Mouse (Mus musculus): ENCODE measurements at regions not wholly inside any gene's neighbourhood (a gene's known extent, or its start where the extent isn't known, plus 50 kb on each side); places are given as distances from the start of the nearest gene placed in this dataset.

DNA sequence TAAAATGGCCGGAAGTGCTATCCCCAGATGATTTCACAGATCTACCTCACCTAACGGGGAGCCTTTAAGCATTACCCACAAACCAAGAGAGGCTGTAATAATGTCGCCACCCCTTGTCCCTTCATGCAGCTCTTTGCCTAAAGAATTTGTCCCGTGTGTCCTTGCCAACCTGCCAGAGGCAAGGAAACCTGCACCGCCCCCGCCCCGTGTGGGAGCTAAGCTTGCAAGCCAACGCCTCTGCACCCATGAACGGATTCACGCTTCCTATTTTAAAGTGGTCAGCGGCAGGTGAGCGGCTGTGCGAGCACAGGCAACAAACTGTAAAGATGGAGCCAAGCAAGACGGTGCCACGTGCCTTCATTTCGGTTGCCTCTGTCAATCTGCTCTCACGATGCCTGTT is 63.1 kb downstream of the Gm11011 start:
- no peaks in the 10 kb centered on the region for H3K36me3 ChIP-seq (ENCODE audit: control insufficient read depth, insufficient read depth, low read length)
- no peaks in the 10 kb centered on the region for H3K27me3 ChIP-seq (ENCODE audit: control insufficient read depth, insufficient read depth, low read length)
- H3K9ac ChIP-seq (replicated peaks; ENCODE audit: low read depth, low read length): no peak overlapping the region
- 87% methylated on average over 17 of the region's 17 CpGs for WGBS
- H3K9me3 ChIP-seq (ENCODE audit: control insufficient read depth, low read length): no peaks in the 10 kb centered on the region
- no peak overlapping the region for H3K27ac ChIP-seq (ENCODE audit: low read depth, low read length)
- H3K4me1 ChIP-seq (ENCODE audit: control insufficient read depth, insufficient read depth, low read length): no peaks in the 10 kb centered on the region
- ATAC-seq (ENCODE audit: low read depth): no peak
- no peak overlapping the region for H3K4me2 ChIP-seq (ENCODE audit: low read depth, low read length)
- H3K4me3 ChIP-seq (ENCODE audit: low read depth, low read length): no peak overlapping the region

DNA sequence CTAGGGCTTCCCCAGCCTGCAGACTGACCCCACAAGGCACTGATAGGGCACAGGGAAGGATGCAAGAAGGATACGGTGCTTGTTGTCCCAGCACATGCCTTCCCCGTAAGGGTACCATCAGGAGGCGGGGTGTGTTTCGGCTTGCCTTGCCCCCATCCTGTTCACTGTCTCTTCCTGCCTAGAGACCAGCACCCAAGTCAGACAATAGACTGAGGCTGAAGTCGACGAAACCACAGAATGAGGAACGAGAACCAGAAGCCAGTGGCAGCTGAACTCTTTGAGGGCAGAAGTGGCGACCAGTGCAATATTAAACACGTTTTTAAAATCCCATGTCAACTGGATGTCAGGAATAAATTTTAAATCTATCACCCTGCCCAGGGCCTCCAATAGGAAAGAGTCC is 67.6 kb downstream of the Gm11011 start:
- Histone ChIP-seq H3K9me3 (ENCODE audit: control insufficient read depth, low read length) (no peaks in the 10 kb centered on the region), H3K36me3 (ENCODE audit: control insufficient read depth, insufficient read depth, low read length) (no peaks in the 10 kb centered on the region), H3K27me3 (ENCODE audit: control insufficient read depth, insufficient read depth, low read length) (no peaks in the 10 kb centered on the region), H3K27ac (ENCODE audit: low read depth, low read length) (no peak overlapping the region), H3K4me3 (ENCODE audit: low read depth, low read length) (no peak overlapping the region), H3K4me2 (ENCODE audit: low read depth, low read length) (no peak overlapping the region), H3K4me1 (ENCODE audit: control insufficient read depth, insufficient read depth, low read length) (no peaks in the 10 kb centered on the region), H3K9ac (replicated peaks; ENCODE audit: low read depth, low read length) (no peak overlapping the region)
- WGBS: 81% methylated on average over 9 of the region's 9 CpGs
- no peak for ATAC-seq (ENCODE audit: low read depth)

DNA sequence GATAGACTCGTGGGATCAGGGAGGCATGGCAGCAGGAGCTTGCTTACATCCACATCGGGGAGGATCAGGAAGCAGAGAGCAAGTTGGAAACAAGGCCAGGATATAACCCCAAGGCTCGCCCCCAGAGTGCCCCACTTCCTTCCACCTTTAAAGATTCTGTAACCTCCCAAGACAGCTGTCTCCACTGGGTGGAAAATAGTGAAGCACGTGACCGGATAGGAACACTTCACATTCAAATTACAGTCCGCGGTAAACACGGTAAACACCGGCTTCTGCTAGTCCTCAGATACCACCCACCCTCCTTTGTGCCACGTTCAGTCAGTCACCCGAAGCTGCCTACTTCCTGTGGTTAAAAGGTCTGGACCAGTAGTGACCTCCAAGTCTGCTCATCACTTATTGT is 72.2 kb downstream of the Gm11011 start:
- Histone ChIP-seq H3K27me3 (ENCODE audit: control insufficient read depth, insufficient read depth, low read length) (no peaks in the 10 kb centered on the region), H3K4me1 (ENCODE audit: control insufficient read depth, insufficient read depth, low read length) (no peaks in the 10 kb centered on the region), H3K4me2 (ENCODE audit: low read depth, low read length) (no peak overlapping the region), H3K9me3 (ENCODE audit: control insufficient read depth, low read length) (no peaks in the 10 kb centered on the region), H3K9ac (replicated peaks; ENCODE audit: low read depth, low read length) (no peak overlapping the region), H3K27ac (ENCODE audit: low read depth, low read length) (no peak overlapping the region), H3K36me3 (ENCODE audit: control insufficient read depth, insufficient read depth, low read length) (no peaks in the 10 kb centered on the region), H3K4me3 (ENCODE audit: low read depth, low read length) (no peak overlapping the region)
- WGBS: 77% methylated on average over 11 of the region's 11 CpGs
- no peak for ATAC-seq (ENCODE audit: low read depth)

DNA sequence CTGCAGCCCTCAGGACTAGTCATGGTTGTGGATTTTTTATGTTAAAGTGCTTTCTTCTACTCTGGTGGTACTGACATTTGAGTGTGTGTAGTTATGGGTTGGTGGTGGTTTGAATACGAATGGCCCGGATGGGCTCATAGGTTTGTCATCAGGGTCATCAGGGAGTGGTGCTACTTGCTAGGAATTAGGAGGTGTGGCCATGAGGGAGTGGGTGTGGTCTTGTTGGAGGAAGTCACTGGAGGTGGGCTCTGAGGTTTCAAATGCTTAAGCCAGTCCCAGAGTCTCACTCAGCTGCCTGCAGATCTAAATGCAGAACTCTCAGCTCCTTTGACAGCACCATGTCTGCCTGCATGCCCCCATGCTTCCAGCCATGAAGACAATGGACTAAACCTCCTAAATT is 76.8 kb downstream of the Gm11011 start:
- no peak overlapping the region for H3K4me2 ChIP-seq (ENCODE audit: low read depth, low read length)
- no peaks in the 10 kb centered on the region for H3K4me1 ChIP-seq (ENCODE audit: control insufficient read depth, insufficient read depth, low read length)
- no peak overlapping the region for H3K27ac ChIP-seq (ENCODE audit: low read depth, low read length)
- no peaks in the 10 kb centered on the region for H3K9me3 ChIP-seq (ENCODE audit: control insufficient read depth, low read length)
- H3K27me3 ChIP-seq (ENCODE audit: control insufficient read depth, insufficient read depth, low read length): no peaks in the 10 kb centered on the region
- H3K4me3 ChIP-seq (ENCODE audit: low read depth, low read length): no peak overlapping the region
- H3K36me3 ChIP-seq (ENCODE audit: control insufficient read depth, insufficient read depth, low read length): no peaks in the 10 kb centered on the region
- ATAC-seq (ENCODE audit: low read depth): no peak
- no peak overlapping the region for H3K9ac ChIP-seq (replicated peaks; ENCODE audit: low read depth, low read length)
- WGBS: 96% methylated on average over 2 of the region's 2 CpGs

DNA sequence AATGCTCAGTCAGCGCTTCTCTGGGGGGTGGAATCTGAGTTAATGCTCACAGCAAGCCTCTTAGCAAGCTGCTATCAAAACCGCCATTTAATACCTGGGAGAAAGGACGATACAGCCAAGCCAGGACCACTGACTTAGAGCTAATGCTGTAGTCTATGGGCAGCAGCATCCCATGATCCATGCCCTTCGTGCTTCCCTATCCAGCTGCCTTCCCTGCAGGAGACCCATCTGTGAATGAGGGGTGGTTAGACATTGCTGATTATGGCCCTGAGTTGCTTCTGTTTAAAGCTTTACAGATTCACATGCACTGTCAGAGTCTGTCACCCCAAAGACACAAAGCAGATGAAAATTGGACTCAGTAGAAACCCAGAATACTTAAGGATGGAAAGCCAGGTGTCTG is 78.1 kb downstream of the Gm11011 start:
- ATAC-seq (ENCODE audit: low read depth): no peak
- no peak overlapping the region for H3K4me2 ChIP-seq (ENCODE audit: low read depth, low read length)

DNA sequence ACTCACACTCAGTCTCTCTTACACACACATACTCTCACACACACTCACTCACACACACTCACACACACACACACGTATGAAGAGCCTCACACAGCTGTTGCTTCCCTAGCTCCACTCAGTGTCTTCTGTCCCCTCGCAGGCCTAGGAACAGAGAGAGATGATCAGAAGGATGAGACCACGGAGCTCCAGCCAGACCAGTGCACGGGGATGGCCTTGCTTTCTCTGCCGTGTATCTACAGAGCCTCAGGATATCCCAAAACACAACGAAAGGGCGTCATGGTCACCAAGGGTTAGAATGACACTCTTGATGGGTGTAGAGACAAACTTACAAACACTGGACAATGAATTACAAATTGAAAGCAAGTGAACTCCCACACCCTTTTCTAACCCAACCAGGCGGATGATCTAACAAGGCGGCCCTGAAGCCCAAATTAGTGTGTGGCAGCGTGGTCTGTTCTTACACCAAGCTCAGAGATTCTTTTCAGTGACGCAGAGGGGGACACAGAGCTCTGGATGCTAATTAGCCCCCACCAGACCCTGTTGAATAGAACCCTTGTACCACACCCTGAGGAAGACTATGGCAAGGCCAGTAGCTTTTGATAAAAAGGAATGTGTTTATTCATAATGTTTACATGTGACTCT is 83.0 kb downstream of the Gm11011 start:
- Histone ChIP-seq H3K4me3 (ENCODE audit: low read depth, low read length) (no peak overlapping the region), H3K9ac (replicated peaks; ENCODE audit: low read depth, low read length) (no peak overlapping the region), H3K4me1 (ENCODE audit: control insufficient read depth, insufficient read depth, low read length) (peaks cover 3% of the 10 kb centered on the region), H3K27ac (ENCODE audit: low read depth, low read length) (no peak overlapping the region), H3K9me3 (ENCODE audit: control insufficient read depth, low read length) (no peaks in the 10 kb centered on the region), H3K36me3 (ENCODE audit: control insufficient read depth, insufficient read depth, low read length) (no peaks in the 10 kb centered on the region), H3K27me3 (ENCODE audit: control insufficient read depth, insufficient read depth, low read length) (no peaks in the 10 kb centered on the region), H3K4me2 (ENCODE audit: low read depth, low read length) (no peak overlapping the region)
- no peak for ATAC-seq (ENCODE audit: low read depth)
- WGBS: 54% methylated on average over 11 of the region's 11 CpGs

More for the DNA sequence above, 78.1 kb downstream of the Gm11011 start:
- H3K9ac ChIP-seq (replicated peaks; ENCODE audit: low read depth, low read length): no peak overlapping the region
- no peaks in the 10 kb centered on the region for H3K27me3 ChIP-seq (ENCODE audit: control insufficient read depth, insufficient read depth, low read length)
- H3K27ac ChIP-seq (ENCODE audit: low read depth, low read length): no peak overlapping the region
- 79% methylated on average over 4 of the region's 4 CpGs for WGBS
- H3K4me3 ChIP-seq (ENCODE audit: low read depth, low read length): no peak overlapping the region
- no peaks in the 10 kb centered on the region for H3K9me3 ChIP-seq (ENCODE audit: control insufficient read depth, low read length)
- H3K4me1 ChIP-seq (ENCODE audit: control insufficient read depth, insufficient read depth, low read length): no peaks in the 10 kb centered on the region
- H3K36me3 ChIP-seq (ENCODE audit: control insufficient read depth, insufficient read depth, low read length): no peaks in the 10 kb centered on the region

DNA sequence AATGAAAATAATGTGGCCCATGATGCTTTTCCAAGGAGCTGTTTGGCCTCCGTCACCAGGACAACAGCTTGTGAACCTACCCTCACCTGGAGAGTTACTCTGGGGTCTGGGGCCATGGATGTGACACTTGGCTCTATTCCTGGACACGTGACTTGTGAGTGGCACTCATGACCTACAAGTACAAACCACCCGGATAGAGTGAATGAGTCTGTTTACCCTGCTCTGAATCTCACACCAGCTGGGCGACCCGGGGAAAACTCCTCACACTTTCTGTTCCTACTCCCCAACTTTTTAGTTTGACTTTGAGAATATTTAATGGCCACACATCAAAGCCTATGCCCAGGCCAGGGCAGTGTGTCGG is 84.0 kb downstream of the Gm11011 start:
- no peaks in the 10 kb centered on the region for H3K27me3 ChIP-seq (ENCODE audit: control insufficient read depth, insufficient read depth, low read length)
- no peaks in the 10 kb centered on the region for H3K9me3 ChIP-seq (ENCODE audit: control insufficient read depth, low read length)
- H3K4me1 ChIP-seq (ENCODE audit: control insufficient read depth, insufficient read depth, low read length): peaks cover 3% of the 10 kb centered on the region
- H3K9ac ChIP-seq (replicated peaks; ENCODE audit: low read depth, low read length): no peak overlapping the region
- no peak; the same call in 1 of the 2 replicates for ATAC-seq (ENCODE audit: low read depth)
- no peak overlapping the region for H3K27ac ChIP-seq (ENCODE audit: low read depth, low read length)
- H3K4me3 ChIP-seq (ENCODE audit: low read depth, low read length): no peak overlapping the region
- H3K4me2 ChIP-seq (ENCODE audit: low read depth, low read length): no peak overlapping the region
- no peaks in the 10 kb centered on the region for H3K36me3 ChIP-seq (ENCODE audit: control insufficient read depth, insufficient read depth, low read length)
- 53% methylated on average over 6 of the region's 6 CpGs for WGBS

DNA sequence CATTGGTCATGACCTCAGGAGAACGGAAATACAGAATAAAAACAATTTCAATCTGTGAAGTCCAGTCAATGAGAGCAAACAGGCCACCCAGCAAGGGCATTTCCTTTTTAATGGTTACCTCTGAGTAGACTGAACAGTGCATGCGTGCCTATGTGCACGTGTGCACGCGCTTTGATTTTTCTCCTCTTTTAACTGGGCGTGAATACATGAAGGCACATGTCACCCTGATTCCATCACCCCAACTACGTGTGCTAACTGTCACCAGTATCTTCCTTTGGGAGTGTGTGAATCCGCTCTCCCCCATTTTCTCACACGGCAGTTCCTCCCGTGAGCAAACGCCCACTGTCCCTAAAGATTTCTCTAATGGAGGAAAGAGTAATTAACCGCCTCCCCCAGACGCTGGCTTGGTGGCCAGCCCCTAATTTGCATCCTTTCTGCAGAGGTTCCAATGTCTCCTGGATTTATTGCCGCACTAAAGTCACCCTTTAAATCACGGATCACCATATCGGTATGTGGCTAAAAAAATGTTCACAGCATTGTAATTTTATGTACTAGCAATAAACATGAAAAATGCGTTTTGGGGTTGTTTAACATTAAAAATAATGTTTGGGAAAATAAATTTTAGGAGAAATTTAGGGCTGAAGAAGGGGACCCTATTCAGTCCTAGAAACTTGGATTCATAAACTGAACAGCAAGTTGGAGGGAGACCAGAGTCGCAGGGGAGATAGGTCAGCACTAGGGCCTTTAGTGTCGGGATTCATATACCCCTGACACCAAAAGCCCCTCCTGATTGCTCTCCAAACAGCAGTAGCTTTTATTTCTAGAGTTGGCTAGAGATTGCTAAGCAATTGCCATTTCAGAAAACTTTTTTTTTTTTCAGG is 84.6 kb downstream of the Gm11011 start:
- Histone ChIP-seq H3K27ac (ENCODE audit: low read depth, low read length) (no peak overlapping the region), H3K9me3 (ENCODE audit: control insufficient read depth, low read length) (no peaks in the 10 kb centered on the region), H3K4me3 (ENCODE audit: low read depth, low read length) (no peak overlapping the region), H3K36me3 (ENCODE audit: control insufficient read depth, insufficient read depth, low read length) (no peaks in the 10 kb centered on the region), H3K4me2 (ENCODE audit: low read depth, low read length) (no peak overlapping the region), H3K27me3 (ENCODE audit: control insufficient read depth, insufficient read depth, low read length) (no peaks in the 10 kb centered on the region), H3K9ac (replicated peaks; ENCODE audit: low read depth, low read length) (no peak overlapping the region), H3K4me1 (ENCODE audit: control insufficient read depth, insufficient read depth, low read length) (peaks cover 3% of the 10 kb centered on the region)
- 0 out of 2 replicates have a peak, but pooled peaks have one; percentile 51 for ATAC-seq (ENCODE audit: low read depth)
- 13% methylated on average over 19 of the region's 19 CpGs for WGBS

DNA sequence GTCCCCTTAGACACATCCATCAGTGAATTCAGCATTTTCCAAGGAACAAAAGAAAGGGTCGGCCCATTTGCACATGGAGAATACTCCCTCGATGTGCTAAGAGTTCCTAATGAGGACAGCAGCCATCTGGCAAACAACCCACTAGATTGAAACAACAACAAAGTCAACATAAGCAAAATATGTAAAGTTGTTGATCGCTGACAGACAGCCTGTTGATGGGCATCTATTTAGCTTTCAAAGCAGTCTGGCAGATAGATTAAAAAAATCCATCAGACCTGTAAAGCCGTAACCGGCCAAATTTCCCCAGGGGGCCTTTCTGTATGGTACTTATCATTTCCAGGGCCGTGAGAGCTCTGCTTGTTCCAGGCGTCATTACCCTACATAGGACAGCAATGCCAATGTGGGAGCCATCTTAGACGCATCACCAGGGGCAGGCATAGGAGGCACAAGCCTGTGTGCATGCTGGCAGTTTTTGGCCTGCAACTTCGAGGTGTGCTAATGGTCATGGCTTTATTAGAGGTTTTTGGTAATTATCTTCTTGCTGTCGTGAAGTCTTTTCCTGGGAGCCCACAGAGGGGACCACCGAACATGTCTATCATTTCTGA is 85.7 kb downstream of the Gm11011 start:
- no peaks in the 10 kb centered on the region for H3K27me3 ChIP-seq (ENCODE audit: control insufficient read depth, insufficient read depth, low read length)
- H3K9me3 ChIP-seq (ENCODE audit: control insufficient read depth, low read length): no peaks in the 10 kb centered on the region
- H3K27ac ChIP-seq (ENCODE audit: low read depth, low read length): no peak overlapping the region
- peak; percentile 38; the same call in 1 of the 2 replicates for ATAC-seq (ENCODE audit: low read depth)
- H3K36me3 ChIP-seq (ENCODE audit: control insufficient read depth, insufficient read depth, low read length): no peaks in the 10 kb centered on the region
- H3K4me3 ChIP-seq (ENCODE audit: low read depth, low read length): no peak overlapping the region
- no peak overlapping the region for H3K4me2 ChIP-seq (ENCODE audit: low read depth, low read length)
- 38% methylated on average over 11 of the region's 11 CpGs for WGBS
- no peak overlapping the region for H3K9ac ChIP-seq (replicated peaks; ENCODE audit: low read depth, low read length)
- peaks cover 3% of the 10 kb centered on the region for H3K4me1 ChIP-seq (ENCODE audit: control insufficient read depth, insufficient read depth, low read length)

Data from neural tube, embryonic 14.5 days (tissue).